Mouse (Mus musculus) right cerebral cortex, adult 18-20 months (tissue): Measurements from ENCODE around the gene Lemd1.
A peak's percentile ranks its signal among the peaks of the same experiment; 100 is the strongest.

ENCODE experiments used
- DNase-seq: peaks from one replicate; pipeline ENCODE4 v3.0.0; 2022; ENCODE audit warnings: mixed read lengths

Lemd1 gene

DNA sequence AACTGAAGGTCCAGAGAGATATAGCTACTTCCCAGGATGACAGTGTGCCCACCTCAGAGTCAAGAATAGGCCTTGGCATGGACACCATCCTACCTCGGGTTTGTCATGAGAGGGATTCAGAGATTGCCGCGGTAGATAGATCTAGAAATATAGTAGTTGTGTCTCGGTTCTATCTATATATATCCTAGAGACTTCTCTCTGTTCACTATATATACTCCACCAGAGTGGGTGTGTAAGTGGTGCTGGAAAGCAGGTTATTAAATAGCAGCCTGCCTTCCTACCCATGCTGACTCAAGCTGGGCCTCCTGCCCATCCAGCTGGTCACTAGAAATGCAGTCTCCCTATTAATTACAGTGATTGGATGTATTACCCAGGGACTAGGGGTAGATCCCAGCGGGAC is 11.5 kb downstream of the Lemd1 start:
- no peak for DNase-seq

DNA sequence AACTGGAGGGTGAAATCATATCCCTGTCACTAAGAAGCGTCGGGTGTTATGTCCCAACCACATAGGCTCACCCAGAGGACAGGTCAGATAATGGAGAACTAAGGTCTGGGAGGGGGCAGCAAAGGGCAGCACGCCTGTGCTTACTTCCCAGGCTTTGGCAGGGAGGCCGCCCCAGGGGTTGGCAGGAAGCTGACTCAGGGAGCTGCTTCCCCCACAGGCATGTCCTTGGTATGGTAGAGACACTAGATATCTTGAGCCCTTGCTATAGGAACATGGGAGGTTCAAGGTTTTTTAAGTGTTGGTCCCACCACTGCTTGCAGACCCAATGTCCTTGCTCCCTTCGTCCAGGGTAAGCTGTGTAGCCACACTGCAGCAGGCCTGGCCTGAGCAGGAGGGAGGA is 14.7 kb downstream of the Lemd1 start:
- no peak for DNase-seq

DNA sequence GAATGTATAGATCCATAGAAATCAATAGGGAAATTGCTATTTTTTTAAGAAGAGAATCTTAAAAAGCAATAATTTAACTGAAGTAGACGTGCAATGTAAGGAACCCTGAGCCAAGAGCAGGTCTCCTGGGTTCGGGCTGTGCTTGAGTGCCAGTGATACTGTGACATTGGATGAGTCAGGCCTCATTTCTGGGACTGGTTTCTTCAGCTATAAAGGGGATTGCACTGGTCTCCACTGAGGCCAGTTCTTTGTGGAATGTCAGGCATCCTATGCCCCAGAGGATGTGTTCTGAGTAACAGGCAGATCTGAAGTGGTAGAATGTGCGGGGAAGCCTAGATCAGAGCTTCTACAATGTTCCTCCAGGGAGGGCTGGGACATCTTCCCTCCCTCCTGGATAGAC is 15.6 kb downstream of the Lemd1 start:
- DNase-seq: no peak

DNA sequence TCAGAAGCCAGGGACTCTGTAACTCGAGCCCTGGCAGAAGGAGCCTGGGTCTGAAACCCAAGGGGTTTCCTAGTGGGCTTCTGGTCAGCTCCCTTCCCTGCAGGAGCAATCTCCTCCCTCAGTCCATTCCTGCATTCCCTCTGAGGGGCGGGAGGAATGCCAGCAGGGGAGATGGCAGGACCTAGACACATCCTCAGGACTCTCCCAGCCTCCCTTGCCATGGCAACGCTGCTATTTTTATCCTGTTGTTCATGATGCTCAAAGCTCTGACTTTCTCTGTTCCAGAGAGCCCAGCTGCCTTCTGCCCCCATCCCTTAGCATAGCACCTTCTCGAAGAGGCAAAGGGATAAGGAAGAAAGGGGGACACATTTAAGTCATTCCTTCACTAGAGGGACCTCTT is 16.9 kb downstream of the Lemd1 start:
- DNase-seq: peak; percentile 79

DNA sequence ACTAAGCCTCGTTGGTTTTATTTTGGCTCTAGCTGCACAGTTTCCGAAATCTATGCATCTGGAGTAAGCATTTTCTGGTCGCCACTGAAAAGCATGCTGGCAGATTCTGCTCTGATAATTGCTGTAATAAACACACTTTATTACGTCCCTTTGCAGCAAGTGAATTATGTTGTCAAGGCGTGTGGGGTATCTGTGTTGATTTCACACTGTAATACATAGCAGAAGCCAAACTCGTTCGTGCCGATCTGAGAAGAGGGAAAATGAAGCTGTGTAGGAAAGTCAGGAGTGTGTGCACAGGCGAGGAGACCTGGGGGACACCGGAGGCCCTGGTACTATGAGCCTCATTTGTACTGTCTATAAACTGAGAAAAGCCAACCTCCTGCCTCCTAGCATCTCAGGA is 18.2 kb downstream of the Lemd1 start:
- DNase-seq: no peak

DNA sequence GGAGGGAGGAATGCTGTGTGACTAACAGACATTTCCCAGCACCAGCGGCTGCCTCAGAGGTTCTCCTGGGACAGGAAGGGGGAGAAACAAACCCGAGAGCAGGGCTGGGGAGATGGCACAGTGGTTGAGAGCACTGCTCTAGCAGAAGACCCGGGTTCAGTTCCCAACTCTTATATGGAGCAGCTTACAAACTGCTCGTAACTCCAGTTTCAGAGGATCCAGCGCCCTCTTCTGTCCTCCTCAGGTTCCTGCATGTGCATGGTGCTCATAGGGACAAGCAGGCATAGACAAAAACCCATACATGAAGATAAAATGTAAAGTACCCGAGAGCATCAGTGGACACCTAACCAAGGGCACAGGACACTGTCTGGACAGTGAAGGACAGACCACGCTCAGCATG is 19.7 kb downstream of the Lemd1 start:
- no peak for DNase-seq

DNA sequence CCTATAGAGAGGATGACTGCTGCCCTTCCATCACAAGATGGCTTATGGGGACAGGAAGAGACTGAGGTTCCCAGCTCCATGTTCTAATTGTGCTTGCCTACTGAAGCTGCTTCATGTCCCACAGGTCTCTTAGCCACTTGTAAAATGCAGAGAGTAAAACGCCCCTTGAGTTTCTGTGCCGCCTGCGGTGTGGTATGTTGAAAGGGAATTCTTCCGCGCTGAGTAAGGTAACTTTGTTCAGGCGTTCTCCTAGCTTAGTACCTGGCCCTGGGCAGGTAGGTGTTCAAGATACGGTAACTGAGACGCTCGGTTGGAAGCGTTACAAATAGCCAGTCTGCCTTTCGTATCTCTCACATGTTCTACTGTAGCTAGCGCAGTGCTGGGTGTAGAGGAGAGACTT is 20.4 kb downstream of the Lemd1 start:
- no peak for DNase-seq

DNA sequence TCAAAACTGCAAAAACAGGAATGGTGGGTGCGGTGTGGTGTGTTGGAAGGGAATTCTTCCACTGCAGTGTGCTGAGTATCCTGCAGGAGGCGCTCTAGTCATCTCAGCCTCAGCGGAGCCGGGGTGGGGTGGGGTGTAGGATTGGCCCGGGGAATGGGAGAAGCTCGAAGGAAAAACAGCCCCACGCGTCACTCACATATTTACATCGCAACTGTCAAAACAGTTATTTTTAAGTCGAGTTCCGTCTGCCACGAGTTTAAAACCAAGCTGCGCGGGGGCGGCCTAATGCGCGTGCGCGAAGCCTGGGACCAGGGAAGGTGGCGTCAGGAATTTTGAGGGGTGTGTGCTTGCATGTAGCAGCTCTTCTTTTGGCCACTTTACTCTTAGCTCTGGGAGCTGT is 21.0 kb downstream of the Lemd1 start:
- DNase-seq: peak; percentile 89

DNA sequence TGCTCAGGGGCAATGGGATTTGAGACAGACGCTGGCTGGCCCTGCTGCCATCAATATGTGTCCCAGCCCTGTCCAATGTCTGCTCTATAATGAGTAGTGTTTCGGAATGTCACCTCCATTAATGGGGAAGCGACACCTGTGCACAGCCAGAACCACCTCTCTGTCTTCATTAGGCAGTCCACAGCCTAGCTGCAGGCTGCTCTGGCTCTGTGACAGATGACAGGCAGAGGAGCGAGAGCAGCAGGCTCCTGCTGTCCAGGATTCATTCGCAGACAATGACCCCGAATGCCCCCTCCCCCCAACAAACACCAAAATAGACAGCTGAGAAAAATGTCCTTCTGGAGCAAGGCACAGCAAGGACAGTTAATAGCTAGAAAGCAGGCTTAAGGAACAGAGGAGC is 21.8 kb downstream of the Lemd1 start:
- no peak for DNase-seq

DNA sequence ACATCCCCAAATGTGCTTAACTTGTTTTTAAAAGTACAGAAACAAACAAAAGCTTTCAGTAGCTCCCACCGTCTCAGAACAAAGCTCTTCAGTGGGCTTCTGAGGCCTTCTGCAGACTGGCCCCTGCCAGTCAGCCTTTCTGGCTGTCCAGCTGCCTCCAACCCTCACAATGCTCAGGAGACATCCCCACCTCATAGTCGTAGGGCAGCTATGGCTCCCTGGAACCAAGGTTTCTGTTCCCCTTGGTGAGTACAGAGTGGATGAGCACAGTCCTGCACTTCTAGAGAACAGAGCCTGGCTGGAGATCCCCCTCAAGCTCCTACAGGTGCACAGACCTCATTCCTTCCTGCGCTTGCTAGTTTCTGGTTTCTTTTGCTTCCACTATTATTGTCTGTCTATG is 25.0 kb downstream of the Lemd1 start:
- DNase-seq: no peak

DNA sequence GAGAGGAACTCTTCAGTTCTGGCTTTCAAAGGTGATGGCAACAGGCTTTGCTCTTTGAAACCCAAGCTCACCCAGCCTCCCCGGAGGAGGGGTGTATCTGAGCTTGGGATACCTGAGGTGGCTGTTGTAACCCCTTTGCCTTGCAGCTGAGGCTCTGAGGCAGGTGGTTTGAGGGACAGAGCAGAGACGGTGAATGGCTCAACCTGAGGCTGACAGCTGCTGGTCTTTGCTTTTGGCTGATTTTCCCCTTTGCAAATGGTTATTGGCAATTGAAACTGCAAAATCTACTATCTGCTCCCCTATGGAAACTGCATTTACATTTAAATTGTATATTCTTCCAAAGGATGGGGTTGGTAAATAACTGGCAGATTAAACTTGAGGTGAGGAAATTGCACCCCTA is 30.4 kb downstream of the Lemd1 start:
- no peak for DNase-seq

DNA sequence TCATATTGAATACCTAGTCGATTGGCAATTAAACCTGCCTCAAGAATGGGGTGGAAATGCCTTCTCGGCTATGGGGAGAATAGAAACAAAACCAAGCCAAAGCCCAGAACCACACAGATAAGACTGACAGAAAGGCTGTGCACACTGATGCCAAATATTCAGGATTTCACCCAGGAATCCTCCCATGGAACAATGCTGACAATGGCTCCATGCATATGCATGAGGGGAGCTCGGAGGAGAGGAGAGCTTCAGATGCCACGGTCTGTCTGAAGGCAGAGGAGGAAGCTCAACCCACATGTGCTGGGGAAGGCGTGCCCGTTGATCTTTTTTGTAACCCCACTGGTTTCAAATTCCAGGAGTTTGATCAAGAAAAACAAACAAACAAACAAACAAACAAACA is 30.9 kb downstream of the Lemd1 start:
- no peak for DNase-seq

DNA sequence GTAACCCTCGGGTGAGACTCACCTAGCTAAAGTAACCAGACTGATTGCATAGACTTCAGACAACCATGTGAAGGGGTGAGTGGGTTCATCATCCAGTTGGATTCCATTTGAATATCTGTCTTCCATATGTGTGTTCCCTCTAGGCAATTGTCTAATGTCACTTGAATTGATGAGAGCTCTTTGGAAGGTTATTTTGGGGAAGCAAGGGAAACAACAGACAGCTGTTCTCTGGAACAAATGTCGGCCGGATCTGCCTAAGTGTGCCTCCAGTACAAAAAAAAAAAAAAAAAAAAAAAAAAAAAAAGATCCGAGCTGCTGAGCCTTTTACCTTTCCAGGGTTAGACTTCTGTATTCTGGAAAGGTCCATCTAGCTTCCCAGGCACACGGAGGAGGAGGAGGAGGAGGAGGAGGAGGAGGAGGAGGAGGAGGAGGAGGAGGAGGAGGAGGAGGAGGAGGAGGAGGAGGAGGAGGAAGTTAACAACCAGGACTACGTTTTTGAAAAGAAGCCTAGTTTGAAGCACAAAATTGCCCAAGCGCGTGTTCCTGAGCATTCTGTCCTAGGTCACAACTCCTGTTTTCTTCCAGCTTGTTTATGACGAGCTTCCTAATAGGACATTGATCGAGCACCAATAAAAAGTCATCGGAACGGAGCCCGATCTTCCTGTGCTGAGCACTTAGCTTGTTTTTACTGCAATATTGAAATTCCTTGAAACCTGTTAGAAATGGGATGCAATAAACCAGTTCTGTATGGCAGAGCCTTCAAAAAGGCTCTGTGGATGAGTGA is 35.3 kb downstream of the Lemd1 start:
- DNase-seq: no peak

DNA sequence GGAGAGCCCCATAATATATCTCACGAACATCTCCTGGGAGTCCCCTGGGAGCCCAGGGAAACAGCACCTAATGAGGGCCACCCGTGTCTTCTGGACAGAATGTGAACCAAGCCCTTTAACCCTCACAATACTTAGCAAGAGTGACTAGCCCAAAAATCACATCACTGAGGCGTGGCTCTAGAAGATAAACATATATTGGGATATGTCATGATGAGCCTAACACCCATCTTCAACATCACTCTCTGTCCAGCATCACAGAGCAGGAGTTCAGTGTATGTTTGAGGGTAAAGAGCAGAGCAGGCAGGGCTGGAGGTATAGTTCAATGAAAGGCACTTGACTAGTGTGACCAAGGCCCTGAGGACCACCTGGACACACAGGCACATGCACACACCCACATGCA is 38.4 kb downstream of the Lemd1 start, which contains the start of gene Gm10188:
TSS of gene Gm10188 (minus strand) at position 101 of the 400 bp plus-strand sequence.
- DNase-seq: no peak

DNA sequence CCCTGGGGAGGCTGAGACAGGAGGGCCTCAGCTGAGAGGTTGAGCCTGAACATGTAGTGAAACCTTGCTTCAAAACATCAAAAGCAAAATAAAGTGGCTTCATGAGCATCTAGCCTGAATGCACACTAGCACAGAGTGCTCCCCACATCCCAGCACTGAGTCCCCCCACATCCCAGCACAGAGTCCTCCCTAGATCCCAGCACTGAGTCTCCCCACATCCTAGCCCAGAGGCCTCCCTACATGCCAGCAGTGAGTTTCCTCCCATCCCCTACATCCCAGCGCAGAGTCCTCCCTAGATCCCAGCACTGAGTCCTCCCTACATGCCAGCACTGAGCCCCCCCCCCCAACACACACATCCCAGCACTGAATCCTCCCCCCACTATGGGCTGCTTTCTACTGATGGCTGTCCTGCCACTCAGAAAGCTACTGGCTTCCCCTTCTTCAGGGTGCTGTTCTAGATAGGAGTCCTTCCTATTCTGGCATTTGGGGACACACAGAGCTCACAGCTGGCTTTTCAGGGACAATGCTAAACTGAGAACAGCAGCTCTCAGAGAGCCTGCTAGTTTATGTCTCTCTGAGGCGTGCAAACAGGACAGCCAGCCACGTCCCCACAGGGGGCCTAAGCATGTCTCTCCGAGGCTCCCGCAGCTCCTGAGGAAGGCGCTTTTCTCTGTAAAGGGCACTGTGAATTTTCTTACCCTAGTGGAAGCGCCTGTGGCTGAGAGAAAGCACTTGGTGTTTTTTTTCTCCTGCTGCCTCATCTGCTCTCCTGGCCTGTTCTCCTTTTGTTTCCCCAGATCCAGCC is 40.4 kb downstream of the Lemd1 start:
- DNase-seq: no peak

DNA sequence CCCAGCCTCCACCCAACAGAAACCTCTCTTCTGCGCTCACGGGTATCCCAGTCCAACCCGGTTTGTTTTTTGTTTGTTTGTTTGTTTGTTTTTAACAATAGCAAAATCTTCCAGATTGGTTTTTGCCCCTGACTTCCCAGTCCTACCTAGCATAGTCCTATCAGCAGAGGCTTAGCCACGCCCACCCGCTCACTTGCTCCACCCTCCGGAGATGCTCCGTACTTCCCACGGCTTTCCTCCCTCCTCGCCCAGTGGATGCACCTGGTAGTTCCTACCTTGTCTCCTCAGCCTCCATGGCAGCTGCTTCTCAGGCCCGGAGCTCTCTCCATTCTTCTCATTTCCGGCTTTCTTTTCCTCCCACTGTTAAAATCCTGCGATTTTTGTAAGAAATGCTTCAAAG is 42.3 kb downstream of the Lemd1 start:
- no peak for DNase-seq

DNA sequence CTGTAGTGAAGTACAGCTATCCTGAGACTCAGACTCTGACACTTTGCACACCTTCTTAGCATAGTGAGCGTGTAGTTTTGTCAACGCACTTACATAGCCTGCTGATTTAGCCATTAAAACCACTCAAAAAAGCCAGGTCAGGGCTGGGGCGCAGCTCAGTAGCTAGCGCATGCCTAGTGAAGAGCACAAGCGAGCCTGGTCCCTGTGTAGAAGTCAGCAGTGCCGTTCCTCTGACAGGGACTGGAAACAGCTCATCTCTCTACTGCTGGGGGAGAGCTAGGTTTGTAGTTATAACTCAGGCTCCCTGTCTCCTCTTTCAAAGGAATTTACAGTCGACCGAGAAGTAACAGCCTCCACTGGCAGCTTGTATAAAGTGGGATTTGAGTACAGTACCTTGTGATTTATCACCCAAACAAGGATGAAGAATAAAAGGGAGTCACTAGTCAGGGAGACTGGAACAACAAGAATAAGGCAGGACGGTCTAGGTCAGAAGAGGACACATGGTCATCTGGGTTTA is 43.6 kb downstream of the Lemd1 start:
- DNase-seq: no peak

DNA sequence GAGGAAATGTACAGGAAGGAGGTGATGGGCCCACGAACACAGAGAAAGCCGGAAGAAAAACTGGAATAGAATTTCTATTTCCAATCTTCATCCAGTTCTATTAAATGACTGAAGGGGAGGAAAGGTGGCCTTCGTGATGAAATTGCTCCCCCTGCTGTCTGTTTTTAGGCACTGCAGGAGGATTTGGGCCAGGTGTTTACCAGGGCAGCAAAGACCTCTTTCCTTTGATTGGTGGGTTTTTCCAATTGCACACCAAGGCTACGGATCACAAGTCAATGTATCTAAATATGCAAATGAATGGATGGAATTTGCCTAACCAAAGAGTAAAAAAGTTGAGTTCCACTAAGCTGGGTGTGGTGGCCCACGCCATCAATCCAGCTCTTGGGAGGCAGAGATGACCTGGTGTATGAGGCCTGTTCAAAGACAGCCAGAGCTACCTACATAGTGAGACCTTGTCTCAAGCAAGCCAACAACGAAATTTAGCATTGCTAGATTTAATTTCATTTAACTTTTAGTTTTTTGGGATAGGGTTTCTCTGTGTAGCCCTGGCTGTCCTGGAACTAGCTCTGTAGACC is 46.4 kb downstream of the Lemd1 start:
- DNase-seq: peak; percentile 52

DNA sequence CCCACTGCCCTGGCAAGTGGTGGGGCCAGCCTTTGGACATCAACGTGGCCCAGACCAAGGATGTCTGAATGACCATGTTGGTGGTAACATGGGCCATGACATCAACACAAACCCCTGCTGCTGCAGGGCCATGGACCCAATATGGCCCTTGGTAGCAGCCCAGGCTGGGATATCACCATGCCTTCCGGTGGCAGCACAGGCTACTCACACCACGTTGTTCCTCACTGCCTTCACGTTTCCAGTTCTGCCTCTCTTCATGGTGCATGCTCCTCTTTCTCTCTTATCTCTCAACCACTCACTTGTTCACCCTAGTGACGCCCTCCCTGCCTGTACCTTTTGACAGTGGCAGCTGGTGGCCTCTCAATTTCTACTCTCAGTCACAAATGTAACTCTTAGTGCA is 53.8 kb downstream of the Lemd1 start:
- no peak for DNase-seq

DNA sequence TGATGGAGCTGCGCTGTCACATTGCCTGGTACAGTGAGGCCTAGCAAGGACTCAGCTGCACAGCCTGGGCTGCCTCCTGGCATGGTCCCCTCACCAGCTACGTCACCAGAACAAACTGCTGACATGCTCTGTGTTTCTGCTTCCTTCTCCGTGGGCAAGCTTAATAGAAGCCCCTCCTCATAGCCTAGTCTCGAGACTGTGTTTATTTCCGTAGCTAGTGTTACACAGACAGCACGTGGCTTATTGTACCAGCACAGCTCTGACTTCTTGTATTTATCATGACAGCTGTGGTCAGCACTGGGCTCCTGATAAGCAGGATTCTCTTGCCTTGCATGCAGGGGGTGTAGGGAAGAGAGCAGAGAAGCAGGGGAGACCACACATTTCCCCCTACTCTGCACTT is 54.9 kb downstream of the Lemd1 start:
- DNase-seq: no peak

DNA sequence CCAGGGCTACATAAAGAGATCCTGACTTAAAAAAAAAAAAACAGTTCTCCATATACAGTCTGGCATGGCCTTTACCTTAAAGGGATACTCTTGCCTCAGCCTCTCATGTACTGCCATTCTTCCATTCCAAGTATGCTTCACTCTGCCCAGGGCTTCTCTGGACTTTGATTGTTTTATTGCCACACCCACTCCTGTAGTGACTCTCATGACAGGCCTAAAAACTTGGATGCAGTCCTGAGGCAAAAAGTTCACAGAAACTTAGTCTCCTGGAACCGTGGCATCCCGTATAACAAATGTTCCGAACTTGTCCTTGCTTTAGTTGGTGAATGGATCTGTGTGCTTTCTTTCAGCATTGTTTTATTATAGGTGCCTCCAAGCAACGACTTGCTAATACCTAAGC is 55.4 kb downstream of the Lemd1 start:
- DNase-seq: no peak

DNA sequence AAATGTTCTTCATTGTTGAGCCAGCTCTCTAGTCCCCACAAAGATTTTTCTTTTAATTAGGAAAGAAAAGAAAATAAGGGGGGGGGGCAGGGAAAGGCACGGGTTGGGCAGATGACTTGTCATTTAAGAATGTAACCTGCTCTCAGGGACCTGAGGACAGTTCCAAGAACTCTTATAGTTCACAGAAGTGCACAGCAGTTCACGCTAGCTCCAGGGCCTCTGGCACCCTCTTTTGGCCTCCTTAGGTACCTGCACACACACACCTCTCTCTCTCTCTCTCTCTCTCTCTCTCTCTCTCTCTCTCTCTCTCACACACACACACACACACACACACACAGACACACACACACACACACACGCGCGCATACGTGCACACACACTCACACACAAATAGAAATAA is 63.2 kb downstream of the Lemd1 start:
- no peak for DNase-seq

DNA sequence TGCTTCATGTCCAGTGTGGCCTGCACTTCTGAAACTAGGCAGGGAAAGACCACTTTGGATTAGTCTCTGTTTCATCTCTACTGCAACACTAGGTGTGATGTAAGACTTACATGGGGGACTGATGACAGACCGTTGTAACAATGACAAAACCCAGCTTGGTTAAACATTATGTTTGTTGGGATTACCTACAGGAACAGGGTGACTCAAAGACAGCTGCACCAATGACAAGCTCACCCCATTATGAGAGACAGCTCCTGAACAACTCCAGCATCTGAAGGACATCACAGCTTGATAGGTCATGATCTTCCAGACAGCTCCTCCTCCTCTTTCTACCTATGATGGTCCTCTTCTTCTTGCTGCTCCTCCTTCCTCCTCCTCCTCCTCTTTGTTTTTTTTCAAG is 69.1 kb downstream of the Lemd1 start:
- DNase-seq: no peak

DNA sequence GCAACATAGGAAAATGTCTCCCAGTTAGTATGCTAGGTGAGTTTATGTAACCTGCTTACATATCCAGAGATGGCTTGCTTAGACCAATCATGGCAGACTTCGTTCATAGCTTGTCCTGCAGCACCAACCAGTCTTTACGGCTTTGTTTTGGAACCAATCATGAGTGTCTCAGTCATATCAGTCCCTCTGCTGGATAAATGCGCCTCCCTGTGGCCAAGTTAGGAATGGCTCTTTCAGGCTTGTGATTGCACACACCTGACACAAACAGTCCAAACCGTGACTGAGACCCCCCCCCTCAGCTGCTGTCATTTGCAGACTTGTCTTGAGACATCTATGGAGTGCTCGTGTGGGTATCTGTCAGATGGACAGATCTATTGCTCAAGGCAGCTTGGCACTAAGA is 69.8 kb downstream of the Lemd1 start:
- no peak for DNase-seq
